Mouse (Mus musculus): ENCODE data around the gene Syngr4. TPM values are rescaled to one million over a fixed set of nuclear protein-coding genes. Genes with fewer than 3 reads are reported as not detected.
"Not testable (repeated sequence)": the region's sequence is repeated elsewhere in the genome, so short reads cannot be mapped to it uniquely, and the experiment has no call there.

Gene Syngr4
- total RNA-seq (2021) = under 1 TPM in 1 of 2 experiments, not detected in 1; 0.35 TPM
- long read RNA-seq, experiment 1 = 0 reads
- long read RNA-seq, experiment 2 = 0 reads

- peak; percentile 95 for DNase-seq
Observed at GRCm38 (mm10) chr7:45896517-45897257, at the start of gene Syngr4, which contains the start of gene Tmem143. Gene Syngr4, minus strand, starts transcription at chr7:45896714. Gene Tmem143, plus strand, starts transcription at chr7:45896941.

DNA sequence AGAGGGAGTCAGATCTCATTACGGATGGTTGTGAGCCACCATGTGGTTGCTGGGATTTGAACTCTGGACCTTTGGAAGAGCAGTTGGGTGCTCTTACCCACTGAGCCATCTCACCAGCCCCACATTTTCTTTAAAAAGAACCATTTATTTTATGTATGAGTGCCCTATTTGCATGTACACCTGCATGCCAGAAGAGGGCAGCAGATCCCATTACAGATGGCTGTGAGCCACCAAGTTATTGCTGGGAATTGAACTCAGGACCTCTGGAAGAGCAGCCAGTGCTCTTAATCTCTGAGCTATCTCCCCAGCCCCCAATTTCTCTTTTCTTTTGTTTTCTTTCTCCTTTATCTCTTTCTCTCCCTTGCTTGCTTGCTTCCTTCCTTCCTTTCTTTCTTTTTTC, 46.8 kb upstream of the Syngr4 start:
- not testable (repeated sequence) for DNase-seq

GRCm38 (mm10) chr7:45941986-45942385, 45.5 kb upstream of the Syngr4 start:
- DNase-seq = no peak

- DNase-seq = no peak
Observed at GRCm38 (mm10) chr7:45939836-45940235, 43.3 kb upstream of the Syngr4 start.

GRCm38 (mm10) chr7:45935114-45935513, 38.6 kb upstream of the Syngr4 start:
- DNase-seq = peak; percentile 73

DNA sequence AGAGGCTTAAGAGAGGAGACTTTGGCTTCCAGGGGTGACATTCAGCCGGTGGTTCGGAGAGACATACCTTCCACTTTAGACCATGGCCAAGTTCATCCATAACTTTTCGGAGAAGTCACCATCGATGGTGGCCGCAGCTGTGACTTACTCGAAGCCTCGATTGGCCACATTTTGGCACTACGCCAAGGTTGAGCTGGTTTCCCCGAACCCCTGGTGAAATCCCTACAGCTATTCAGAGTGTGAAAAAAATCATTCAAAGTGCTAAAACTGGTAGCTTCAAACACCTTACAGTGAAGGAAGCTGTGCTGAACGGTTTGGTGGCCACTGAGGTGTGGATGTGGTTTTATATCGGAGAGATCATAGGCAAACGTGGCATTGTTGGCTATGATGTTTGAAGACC, 37.3 kb upstream of the Syngr4 start:
- not testable (repeated sequence) for DNase-seq

DNA sequence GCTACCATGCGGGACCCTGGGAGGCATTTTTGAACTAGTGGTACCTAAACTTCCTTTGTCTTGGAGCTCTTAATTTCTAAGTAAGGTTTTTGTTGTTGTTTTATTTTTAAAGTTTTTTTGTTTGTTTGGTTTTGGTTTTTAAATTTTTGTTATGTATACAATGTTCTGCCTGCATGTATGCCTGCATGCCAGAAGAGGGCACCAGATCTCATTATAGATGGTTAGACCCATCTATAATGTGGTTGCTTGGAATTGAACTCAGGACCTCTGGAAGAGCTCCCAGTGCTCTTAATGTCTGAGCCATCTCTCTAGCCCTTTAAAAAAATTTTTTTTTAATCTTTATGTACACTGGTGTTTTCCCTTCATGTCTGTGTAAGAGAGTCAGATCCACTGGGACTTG, 33.2 kb upstream of the Syngr4 start:
- no peak for DNase-seq

DNA sequence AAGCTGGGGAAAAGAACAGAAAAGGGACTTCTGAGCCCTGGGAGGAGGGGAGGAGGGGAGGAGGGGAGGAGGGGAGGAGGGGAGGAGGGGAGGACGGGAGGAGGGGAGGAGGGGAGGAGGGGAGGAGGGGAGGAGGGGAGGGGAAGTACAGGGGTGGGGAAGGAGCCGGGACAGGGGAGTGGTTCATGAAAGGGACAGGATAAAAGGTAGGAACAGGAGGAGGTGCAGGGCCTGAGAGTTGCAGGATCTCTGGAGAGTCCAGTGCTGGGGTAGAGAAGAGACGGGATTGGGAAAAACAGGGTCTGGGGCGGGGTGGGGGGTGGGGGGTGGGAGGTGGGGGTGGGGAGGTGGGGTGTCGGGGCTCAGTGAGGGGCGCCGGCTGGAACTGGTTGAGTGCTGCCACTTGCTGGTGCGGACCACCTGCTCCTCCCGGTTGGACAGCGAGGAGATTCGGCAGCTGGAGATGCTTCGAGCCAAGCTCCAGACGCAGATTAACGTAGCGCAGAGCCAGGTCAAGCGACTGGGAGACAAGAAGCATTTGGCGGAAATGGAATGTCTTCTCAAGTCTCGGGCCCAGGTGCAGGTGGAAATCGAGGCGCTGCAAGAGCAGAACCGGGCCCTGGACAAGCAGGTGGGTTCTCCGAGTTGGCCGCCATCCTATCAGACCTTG, 32.2 kb upstream of the Syngr4 start:
- no peak for DNase-seq

DNA sequence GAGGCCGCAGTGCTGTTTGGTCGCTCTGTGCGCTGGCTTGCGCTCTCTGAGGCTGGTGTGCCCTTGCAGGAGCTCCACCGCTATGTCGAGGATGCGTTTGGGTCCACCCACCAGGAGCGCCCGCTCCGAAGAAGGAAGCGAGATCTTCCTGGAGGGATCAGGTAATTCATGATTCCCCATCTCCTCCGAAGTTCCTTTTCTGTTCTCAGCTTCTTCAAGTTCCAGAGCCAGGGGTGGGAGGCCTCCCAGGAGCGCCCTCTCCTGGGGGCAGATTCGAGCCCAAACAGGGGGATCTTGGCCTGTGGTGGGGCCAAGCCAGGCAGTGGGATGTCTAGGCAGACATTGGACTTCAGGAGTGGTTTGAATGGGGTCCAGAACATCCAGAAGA, 27.9 kb upstream of the Syngr4 start:
- no peak for DNase-seq

DNA sequence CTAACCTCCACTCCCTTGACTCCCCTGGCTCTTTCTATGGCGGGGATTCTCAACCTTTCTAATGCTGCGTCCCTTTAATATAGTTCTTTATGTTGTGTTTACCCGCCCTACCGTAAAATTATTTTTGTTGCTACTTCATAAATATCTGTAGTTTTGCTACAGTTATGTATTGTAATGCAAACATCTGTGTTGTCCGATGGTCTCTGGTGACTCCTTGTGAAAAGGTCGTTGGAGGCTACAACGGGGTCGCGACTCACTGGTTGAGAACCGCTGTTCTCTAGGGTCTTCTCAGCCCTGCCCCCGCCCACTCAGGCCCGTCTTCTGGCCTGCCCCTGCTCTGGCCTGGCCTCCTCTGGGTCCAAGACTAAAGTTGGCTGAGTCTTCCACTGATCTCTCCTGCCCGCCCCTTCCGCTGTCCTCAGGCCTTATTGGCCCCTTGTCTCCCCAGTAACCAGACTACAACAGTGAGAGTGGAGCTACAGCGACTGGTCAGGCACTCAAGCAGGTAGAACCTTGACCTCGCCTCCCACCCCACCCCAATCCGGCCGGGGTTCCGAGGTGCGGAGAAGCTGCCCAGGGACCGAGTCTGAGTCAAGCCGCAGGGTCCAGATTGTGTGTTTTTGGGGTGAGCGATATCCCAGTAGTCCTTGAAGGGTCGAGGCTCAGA, 27.4 kb upstream of the Syngr4 start, which contains the start of gene Ccdc114:
Gene Ccdc114, plus strand, starts transcription at position 311 of the 667 bp plus-strand sequence.
- DNase-seq = peak; percentile 74

DNA sequence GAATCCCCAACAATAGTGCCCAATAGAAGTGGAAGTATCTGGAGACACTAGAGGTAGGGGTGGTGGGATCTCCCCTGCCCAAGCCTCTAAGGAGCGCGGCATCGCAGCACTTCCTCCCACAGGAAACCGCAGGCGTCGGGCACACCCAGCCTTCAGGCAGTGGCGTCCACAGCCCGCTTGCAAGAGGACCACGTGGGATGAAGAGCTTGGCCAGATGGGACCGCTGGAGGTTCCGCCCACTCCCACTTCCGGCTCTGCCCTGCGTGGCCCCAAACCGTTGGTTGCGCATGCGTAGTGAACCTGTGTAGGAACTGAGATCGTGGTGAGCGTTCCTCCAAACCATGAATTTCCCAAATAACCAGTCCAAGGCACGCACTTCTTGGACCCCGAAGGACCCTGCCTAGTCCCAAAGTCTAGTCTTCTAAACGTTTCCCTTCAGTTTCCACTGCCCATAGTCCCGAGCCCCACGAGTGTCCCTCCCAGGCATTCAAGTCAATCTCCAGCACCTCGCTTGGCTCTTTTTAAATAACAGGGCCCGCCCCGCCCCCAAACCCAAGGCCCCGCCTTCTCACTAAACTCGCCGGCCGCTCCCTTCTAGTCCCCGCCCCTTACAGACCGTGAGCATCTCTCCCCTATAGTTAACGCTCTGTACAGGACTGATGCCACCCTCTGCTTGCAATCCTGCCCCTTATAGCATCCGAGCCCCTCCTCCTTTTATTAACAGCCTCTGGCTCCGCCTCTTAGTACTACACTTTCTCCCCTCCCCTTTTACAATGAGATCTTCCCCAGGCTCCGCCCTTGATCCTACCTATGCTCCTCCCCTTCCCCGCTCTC, 26.6 kb upstream of the Syngr4 start:
- peak; percentile 93 for DNase-seq

- DNase-seq = no peak
Observed at GRCm38 (mm10) chr7:45921950-45922600, 25.6 kb upstream of the Syngr4 start.

- DNase-seq = peak; percentile 59
Observed at GRCm38 (mm10) chr7:45921242-45921621, 24.7 kb upstream of the Syngr4 start, which contains the start of gene Emp3. Gene Emp3, minus strand, starts transcription at chr7:45921404.

GRCm38 (mm10) chr7:45920583-45921241, 24.2 kb upstream of the Syngr4 start:
- DNase-seq = peak; percentile 30

- no peak for DNase-seq
Observed at GRCm38 (mm10) chr7:45919761-45920160, 23.2 kb upstream of the Syngr4 start.

GRCm38 (mm10) chr7:45919083-45919671, 22.7 kb upstream of the Syngr4 start:
- DNase-seq = peak; percentile 36

DNA sequence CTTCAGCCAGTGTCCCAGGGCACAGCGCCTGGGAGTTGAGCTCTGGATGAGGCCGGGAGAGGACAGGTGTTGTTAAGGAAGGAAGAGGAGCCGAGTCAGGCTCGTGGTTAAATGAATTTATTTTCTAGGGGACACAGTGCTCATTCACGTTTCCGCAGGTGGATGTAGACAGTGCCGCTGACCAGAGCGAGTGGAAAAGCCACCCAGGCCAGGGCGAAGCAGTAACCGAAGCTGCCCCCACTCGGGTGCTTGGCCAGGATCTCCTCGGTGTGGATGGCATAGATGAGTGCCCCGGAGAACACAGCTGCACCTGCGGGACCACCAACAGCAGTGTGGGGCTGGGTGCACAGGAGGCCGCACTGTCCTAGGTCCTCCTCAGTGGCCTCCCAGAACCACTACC, 21.4 kb upstream of the Syngr4 start:
- DNase-seq = no peak

- peak; percentile 29 for DNase-seq
Observed at GRCm38 (mm10) chr7:45917004-45917704, 20.6 kb upstream of the Syngr4 start.
